Mouse (Mus musculus) ES-E14 (cell line): ENCODE data around the gene Ptf1a. TPM values are rescaled to one million over a fixed set of nuclear protein-coding genes. Genes with fewer than 3 reads are reported as not detected.

Experiments
- DNase-seq: peaks from one replicate; pipeline ENCODE4 v3.0.0-alpha.2; 2013; ENCODE audit warnings: low read depth, low spot score
- H3K27ac ChIP-seq: 2 replicates; pipeline ENCODE4 v1.5.1; 2012; ENCODE audit warnings: low read depth, mild to moderate bottlenecking, low read length, moderate library complexity, mixed read lengths; ENCODE audit not compliant: poor library complexity, insufficient read depth, severe bottlenecking
- H3K36me3 ChIP-seq: 2 replicates; pipeline ENCODE4 v1.6.1; 2012; ENCODE audit warnings: mild to moderate bottlenecking, low read length, moderate library complexity, mixed read lengths; ENCODE audit not compliant: control insufficient read depth, poor library complexity, insufficient read depth, severe bottlenecking
- H3K4me1 ChIP-seq, 2 experiments: fragments of 150-350 bp in 1 of 2; sonication (generic) in 1 of 2; 2 replicates each; pipeline ENCODE4 v1.6.1; 2012; ENCODE audit warnings: low read length in 2 of 2, mild to moderate bottlenecking in 1 of 2, mixed read lengths in 1 of 2; ENCODE audit not compliant: control insufficient read depth in 2 of 2, insufficient read depth in 2 of 2, poor library complexity in 1 of 2
- H3K4me3 ChIP-seq, 2 experiments: fragments of 150-350 bp in 1 of 2; sonication (generic) in 1 of 2; 2 replicates each; pipeline ENCODE4 v1.5.1; 2012; ENCODE audit warnings: low read length in 2 of 2, low read depth in 1 of 2, mild to moderate bottlenecking in 1 of 2, mixed read lengths in 1 of 2; ENCODE audit not compliant: insufficient read depth in 1 of 2, poor library complexity in 1 of 2, severe bottlenecking in 1 of 2
- H3K9ac ChIP-seq: 2 replicates; pipeline ENCODE4 v1.6.1; 2012; ENCODE audit warnings: low read depth, mild to moderate bottlenecking, low read length, mixed read lengths; ENCODE audit not compliant: poor library complexity, insufficient read depth, severe bottlenecking
- H3K9me3 ChIP-seq: fragments of 150-350 bp; sonication (generic); 2 replicates; pipeline ENCODE4 v1.6.1; 2012; ENCODE audit warnings: low read depth, mild to moderate bottlenecking, low read length; ENCODE audit not compliant: control insufficient read depth, insufficient read depth
- CHD2 ChIP-seq: IDR thresholded peaks from 2 replicates; pipeline ENCODE4 v1.6.1; 2014; ENCODE audit warnings: mild to moderate bottlenecking, low read depth, low read length, inconsistent platforms
- HCFC1 ChIP-seq: IDR thresholded peaks from 2 replicates; pipeline ENCODE4 v1.6.1; 2012; ENCODE audit warnings: low read length, inconsistent platforms, borderline replicate concordance; ENCODE audit not compliant: insufficient read depth
- MAFK ChIP-seq: IDR thresholded peaks from 2 replicates; pipeline ENCODE4 v1.6.1; 2014; ENCODE audit warnings: mild to moderate bottlenecking, low read depth, low read length, inconsistent platforms; ENCODE audit not compliant: insufficient read depth
- ZC3H11A ChIP-seq: IDR thresholded peaks from 2 replicates; pipeline ENCODE4 v1.6.1; 2012; ENCODE audit warnings: low read depth, mild to moderate bottlenecking, inconsistent platforms, low read length, borderline replicate concordance
- ZNF384 ChIP-seq: IDR thresholded peaks from 2 replicates; pipeline ENCODE4 v1.6.1; 2012; ENCODE audit warnings: low read depth, low read length, inconsistent platforms
- in situ Hi-C, 2 experiments: fragments of 600-800 bp; cut with MboI; formaldehyde crosslinking; loops; one replicate each; pipeline ENCODE4 v1.15.1; 2025; ENCODE audit warnings: low sequenced_read_pairs in 2 of 2, inconsistent platforms in 1 of 2; ENCODE audit not compliant: unreplicated experiment in 2 of 2
- total RNA-seq: library from RNA; depleted of rRNA; stranded (reverse); fragments of 300-350 nt; gene quantifications from 2 replicates; pipeline ENCODE4 v1.2.3, GENCODE M21; 2012; rRNA removed

The Ptf1a gene
- total RNA-seq = not detected in 2 replicates

DNA sequence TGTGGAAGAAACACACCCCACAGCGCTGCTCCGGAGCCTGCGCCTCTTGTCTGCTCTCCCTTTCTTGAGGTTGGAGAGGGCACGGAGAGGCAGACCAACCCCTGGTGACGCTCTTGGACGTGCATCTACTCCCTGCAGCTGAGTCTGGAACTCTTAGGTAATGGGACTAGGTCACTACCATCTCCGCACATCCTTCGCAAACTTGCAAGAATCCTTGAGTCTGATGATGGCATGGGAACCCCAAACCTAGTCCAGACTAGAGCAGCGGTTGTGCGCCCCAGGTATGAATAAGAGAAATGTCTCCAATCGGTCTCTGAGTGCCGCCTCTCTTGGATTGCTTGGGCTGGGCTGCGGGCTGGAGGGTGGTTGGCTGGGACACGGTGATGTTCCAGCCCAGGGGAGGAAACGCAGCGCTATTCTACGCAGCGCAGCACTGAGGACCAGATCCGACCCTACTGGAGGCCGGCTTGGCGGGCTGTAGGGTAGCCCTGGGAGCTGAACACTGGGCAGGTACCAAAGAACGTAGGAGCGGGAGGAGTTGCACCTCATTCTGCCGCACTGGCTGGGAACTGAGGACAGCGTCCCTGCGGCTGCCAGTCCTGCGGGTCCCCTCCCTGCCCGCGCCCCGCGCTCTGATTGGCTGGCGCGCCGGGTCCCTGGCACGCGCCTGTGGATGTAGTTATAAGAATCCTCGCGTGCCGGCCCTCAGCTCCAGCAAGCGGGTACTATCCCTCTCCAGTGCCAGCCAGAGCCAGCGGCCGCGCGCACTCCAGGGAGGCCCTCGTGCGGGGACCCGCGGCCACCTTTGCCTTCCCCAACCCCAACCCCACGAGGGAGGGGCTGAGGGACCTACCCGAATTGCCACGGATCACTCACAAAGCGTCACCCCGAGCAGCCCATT is at the start of gene Ptf1a:
Ptf1a (plus strand) TSS at position 733 of the 901 bp plus-strand sequence.
- Histone ChIP-seq H3K4me3 (peak within 1 kb of the TSS; percentile 55 to 61), H3K9ac (peak within 1 kb of the TSS; percentile 38; the same call in 1 of the 2 replicates), H3K27ac (no peak within 1 kb of the TSS), H3K36me3 (no peaks in the 10 kb centered on the region), H3K9me3 (no peaks in the 10 kb centered on the region), H3K4me1 (no peaks in the 10 kb centered on the region; a peak in 1 of 4 replicates)
- no peak for DNase-seq
- TF ChIP-seq CHD2 (no peak), ZC3H11A (no peak), HCFC1 (no peak), MAFK (no peak), ZNF384 (no peak)
- in situ Hi-C loops = loop anchor here (10.0 to 25.0 kb wide), 3 partner anchors 467 to 1408 kb away; partner anchors contain the start of genes A930004D18Rik (in 1 of the 2), Etl4 (in 1 of the 2), Skida1 (in 1 of the 2) and Spag6 (in 1 of the 2)

DNA sequence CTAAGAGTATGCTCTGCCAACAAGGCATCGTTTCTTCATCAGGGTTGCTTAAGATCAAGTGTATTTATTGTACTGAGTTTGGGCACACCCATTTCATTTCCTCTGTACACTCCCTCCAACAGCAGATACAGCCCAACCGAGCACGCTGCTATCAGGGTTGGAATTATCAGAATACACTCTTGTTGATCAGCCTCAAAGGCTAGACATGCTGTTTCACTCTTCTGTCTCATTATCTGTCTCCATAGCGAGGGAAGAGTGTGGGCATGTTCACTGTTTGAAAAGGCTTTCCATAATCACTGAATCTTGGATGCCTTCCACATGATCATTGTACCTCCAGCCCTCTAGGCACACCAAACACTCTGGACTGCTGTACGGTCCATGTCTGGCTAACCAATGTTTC is 40.1 kb upstream of the Ptf1a start:
- Histone ChIP-seq H3K4me1 (no peaks in the 10 kb centered on the region), H3K27ac (no peak overlapping the region), H3K9ac (no peak overlapping the region), H3K36me3 (no peaks in the 10 kb centered on the region), H3K9me3 (no peaks in the 10 kb centered on the region), H3K4me3 (no peak overlapping the region)
- no peak for TF ChIP-seq MAFK
- TF ChIP-seq HCFC1 = no peak
- no peak for TF ChIP-seq CHD2
- no peak for TF ChIP-seq ZC3H11A
- TF ChIP-seq ZNF384 = no peak
- in situ Hi-C loops = no loop called here
- DNase-seq = no peak

DNA sequence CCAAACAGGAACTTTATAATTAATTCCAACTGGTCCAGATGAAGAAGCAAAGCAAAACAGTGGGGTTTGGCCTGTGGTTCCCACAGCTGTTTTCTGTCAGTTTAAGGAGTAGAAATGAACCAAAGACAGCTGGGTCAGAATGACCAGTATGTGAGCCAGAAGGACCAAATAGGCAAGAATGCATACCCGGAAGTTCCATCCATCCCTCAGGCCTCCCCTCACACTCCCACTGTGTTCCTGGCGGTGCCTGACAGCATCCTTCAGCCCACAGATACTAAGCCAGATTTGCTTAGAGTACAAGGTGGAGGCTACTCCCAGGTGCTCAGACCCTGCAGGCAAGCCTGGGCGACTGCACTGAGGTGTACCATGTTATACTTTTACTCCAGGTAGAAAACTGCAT is 38.9 kb upstream of the Ptf1a start:
- in situ Hi-C loops = no loop called here
- H3K27ac ChIP-seq = peak overlapping the region; percentile 12; the same call in 1 of the 2 replicates
- no peaks in the 10 kb centered on the region for H3K36me3 ChIP-seq
- TF ChIP-seq HCFC1 (no peak), MAFK (no peak), ZC3H11A (no peak), ZNF384 (no peak), CHD2 (no peak)
- H3K9ac ChIP-seq = no peak overlapping the region
- H3K4me1 ChIP-seq = no peaks in the 10 kb centered on the region
- no peaks in the 10 kb centered on the region for H3K9me3 ChIP-seq
- H3K4me3 ChIP-seq = no peak overlapping the region
- DNase-seq = no peak

DNA sequence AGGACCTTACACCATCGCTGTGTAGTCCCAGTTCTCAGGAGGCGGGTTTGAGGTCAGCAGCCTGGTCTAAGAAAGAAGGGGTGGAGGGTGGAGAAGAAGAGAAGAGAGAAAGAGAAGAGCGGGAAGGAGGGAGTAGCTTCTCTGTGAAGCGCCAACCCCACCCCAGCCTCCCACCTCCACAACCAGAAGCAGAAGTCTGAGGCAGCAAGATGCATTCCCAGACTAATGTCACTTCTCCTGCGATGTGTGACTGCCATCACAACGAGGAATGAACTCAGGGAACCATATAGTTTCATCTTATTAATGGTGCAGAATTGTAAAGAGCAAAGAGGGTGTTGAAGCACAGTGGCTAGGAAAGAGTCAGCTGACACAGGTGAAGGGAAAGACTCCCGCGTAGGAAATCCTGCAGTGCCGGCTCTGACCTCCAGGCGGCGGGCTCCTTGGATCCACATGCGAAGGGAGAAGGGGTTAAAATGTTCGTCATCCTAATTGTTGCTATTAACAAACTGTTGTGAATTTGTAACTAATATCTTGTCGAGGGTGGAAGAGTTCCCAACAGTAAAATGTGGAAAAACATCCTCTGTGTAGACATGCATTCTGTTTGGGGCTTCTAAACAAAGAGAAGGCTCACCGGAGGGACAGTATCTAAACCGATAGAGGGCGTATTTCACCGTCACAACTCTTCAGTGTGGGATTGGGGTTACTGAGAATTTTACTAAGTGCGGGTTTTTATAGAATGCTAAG is 31.1 kb upstream of the Ptf1a start:
- Histone ChIP-seq H3K36me3 (no peaks in the 10 kb centered on the region), H3K4me1 (no peaks in the 10 kb centered on the region), H3K9ac (no peak overlapping the region), H3K9me3 (no peaks in the 10 kb centered on the region), H3K4me3 (peak overlapping the region in 1 of 2 experiments; percentile 41; a peak in 2 of 4 replicates), H3K27ac (no peak overlapping the region)
- DNase-seq = peak; percentile 57
- in situ Hi-C loops = no loop called here
- TF ChIP-seq MAFK = no peak
- no peak for TF ChIP-seq CHD2
